Mouse (Mus musculus) heart, postnatal 0 days (tissue): Measurements from ENCODE around the gene Clpx. TPM values are rescaled to one million over a fixed set of nuclear protein-coding genes. Genes with fewer than 3 reads are reported as not detected.

Experiments
- ATAC-seq: fragments of 200-750 bp; cut with Nextera tagmentation; 2 replicates; pipeline ENCODE4 v1.8.0; 2017; ENCODE audit warnings: low read depth, moderate number of reproducible peaks, moderate library complexity; ENCODE audit not compliant: insufficient read depth
- DNase-seq: peaks from one replicate; pipeline ENCODE4 v3.0.0-alpha.2; 2016; ENCODE audit warnings: low spot score
- H3K27ac ChIP-seq: fragments of 300-500 bp; sonication (generic); 2 replicates; pipeline ENCODE4 v1.5.1; 2014; ENCODE audit warnings: low read depth, mild to moderate bottlenecking
- H3K27me3 ChIP-seq: fragments of 300-500 bp; sonication (generic); 2 replicates; pipeline ENCODE4 v1.6.1; 2014; ENCODE audit warnings: low read length, mixed read lengths; ENCODE audit not compliant: control insufficient read depth, insufficient read depth
- H3K36me3 ChIP-seq: fragments of 300-500 bp; sonication (generic); replicated peaks from 2 replicates; pipeline ENCODE4 v1.6.1; 2014; ENCODE audit warnings: low read length, mixed read lengths; ENCODE audit not compliant: control insufficient read depth, insufficient read depth
- H3K4me1 ChIP-seq: fragments of 300-500 bp; sonication (generic); 2 replicates; pipeline ENCODE4 v1.6.1; 2014; ENCODE audit warnings: antibody characterized with exemption; ENCODE audit not compliant: control insufficient read depth, insufficient read depth
- H3K4me2 ChIP-seq: fragments of 300-500 bp; sonication (generic); 2 replicates; pipeline ENCODE4 v1.6.1; 2014; ENCODE audit warnings: low read depth, mild to moderate bottlenecking, low read length, moderate library complexity
- H3K4me3 ChIP-seq: fragments of 300-500 bp; sonication (generic); 2 replicates; pipeline ENCODE4 v1.5.1; 2014; ENCODE audit warnings: low read depth, low read length
- H3K9ac ChIP-seq: fragments of 300-500 bp; sonication (generic); replicated peaks from 2 replicates; pipeline ENCODE4 v1.6.1; 2014; ENCODE audit warnings: low read depth, low read length, mixed read lengths
- H3K9me3 ChIP-seq: fragments of 300-500 bp; sonication (generic); replicated peaks from 2 replicates; pipeline ENCODE4 v1.6.1; 2016; ENCODE audit warnings: low read length; ENCODE audit not compliant: control insufficient read depth
- CTCF ChIP-seq: IDR thresholded peaks from 2 replicates; pipeline ENCODE4 v1.5.1; 2016; ENCODE audit warnings: antibody characterized with exemption, control low read depth, low read depth
- EP300 ChIP-seq: IDR thresholded peaks from 2 replicates; pipeline ENCODE4 v1.6.1; 2016; ENCODE audit warnings: antibody characterized with exemption, low read depth
- whole genome bisulfite sequencing: fragments of 180-500 bp; shearing (Covaris S2); extraction: QIAGEN DNeasy Blood & Tissue Kit; methylation state at CpG from one replicate; pipeline ENCODE4 v1.1.7; 2014; 5-methylcytosine and 5-hydroxymethylcytosine counted together
- polyA plus RNA-seq: library from polyadenylated mRNA; unstranded; fragments of >200 nt; fragmentation: Nextera tagmentation; extraction: Ambion mirVana; gene quantifications from 2 replicates; pipeline ENCODE4 v1.2.1, GENCODE M21; 2015
- total RNA-seq: library from RNA; depleted of rRNA; stranded (reverse); fragments of >200 nt; gene quantifications from 2 replicates; pipeline ENCODE4 v1.2.3, GENCODE M21; 2014; ENCODE audit warnings: low replicate concordance

Clpx gene
- total and polyA plus RNA-seq, 2 experiments from 2014 or later, result 37.4 to 68.3 TPM

DNA sequence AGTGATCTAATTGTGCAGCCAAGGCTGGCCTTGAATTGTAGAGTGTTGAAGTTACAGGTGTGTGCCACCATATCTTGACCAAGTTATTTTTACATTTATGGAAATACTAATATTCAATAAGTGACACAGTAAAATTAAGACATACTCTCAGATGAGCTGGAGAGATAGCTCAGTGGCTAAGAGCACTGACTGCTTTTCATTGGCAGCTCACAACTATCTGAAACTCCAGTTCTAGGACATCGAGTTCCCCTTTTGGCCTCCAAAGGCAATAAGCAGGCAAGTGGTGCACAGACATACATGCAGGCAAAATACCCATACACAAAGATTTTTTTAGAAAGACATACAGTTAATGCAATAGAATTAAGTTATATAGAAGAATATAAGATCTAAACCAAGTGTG is 19.8 kb downstream of the Clpx start:
- TF ChIP-seq EP300, result no peak
- TF ChIP-seq CTCF, result no peak
- 97% methylated on average over 1 of the region's 1 CpGs for WGBS
- no peak for DNase-seq
- no peaks in the 10 kb centered on the region for H3K9me3 ChIP-seq
- H3K9ac ChIP-seq, result no peak overlapping the region
- no peak overlapping the region for H3K4me2 ChIP-seq
- no peaks in the 10 kb centered on the region for H3K27me3 ChIP-seq
- no peak overlapping the region for H3K4me3 ChIP-seq
- no peak overlapping the region for H3K27ac ChIP-seq
- no peaks in the 10 kb centered on the region for H3K4me1 ChIP-seq
- peaks cover 64% of the 10 kb centered on the region for H3K36me3 ChIP-seq
- ATAC-seq, result no peak

DNA sequence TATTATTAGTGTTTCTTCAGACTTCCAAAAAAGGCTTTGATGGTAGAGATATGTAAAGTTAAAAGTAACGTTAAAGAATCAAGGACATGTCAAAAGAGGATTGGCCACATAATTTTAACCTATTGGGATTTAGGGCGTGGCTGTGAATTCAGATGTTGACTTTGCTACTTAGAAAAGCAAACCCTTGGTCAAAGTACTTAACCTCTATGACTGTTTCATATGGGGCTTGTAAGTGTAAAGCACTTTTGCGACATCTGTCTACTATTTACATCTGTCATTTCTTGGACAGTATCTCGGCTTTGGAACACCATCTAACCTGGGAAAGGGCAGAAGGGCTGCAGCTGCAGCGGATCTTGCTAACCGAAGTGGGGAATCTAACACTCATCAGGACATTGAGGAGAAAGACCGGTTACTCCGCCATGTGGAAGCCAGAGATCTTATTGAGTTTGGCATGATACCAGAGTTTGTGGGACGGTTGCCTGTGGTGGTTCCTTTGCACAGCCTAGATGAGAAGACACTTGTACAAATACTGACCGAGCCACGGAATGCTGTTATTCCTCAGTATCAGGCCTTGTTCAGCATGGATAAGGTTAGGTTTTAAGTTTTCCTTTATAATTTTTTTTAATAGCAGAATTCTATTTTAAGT is 28.3 kb downstream of the Clpx start:
- H3K9ac ChIP-seq, result no peak overlapping the region
- H3K4me1 ChIP-seq, result no peaks in the 10 kb centered on the region
- H3K27me3 ChIP-seq, result no peaks in the 10 kb centered on the region
- H3K4me3 ChIP-seq, result no peak overlapping the region
- TF ChIP-seq CTCF, result no peak
- no peak for TF ChIP-seq EP300
- H3K36me3 ChIP-seq, result peaks cover 83% of the 10 kb centered on the region
- H3K9me3 ChIP-seq, result no peaks in the 10 kb centered on the region
- no peak for DNase-seq
- H3K4me2 ChIP-seq, result no peak overlapping the region
- 80% methylated on average over 11 of the region's 11 CpGs for WGBS
- ATAC-seq, result no peak
- no peak overlapping the region for H3K27ac ChIP-seq

DNA sequence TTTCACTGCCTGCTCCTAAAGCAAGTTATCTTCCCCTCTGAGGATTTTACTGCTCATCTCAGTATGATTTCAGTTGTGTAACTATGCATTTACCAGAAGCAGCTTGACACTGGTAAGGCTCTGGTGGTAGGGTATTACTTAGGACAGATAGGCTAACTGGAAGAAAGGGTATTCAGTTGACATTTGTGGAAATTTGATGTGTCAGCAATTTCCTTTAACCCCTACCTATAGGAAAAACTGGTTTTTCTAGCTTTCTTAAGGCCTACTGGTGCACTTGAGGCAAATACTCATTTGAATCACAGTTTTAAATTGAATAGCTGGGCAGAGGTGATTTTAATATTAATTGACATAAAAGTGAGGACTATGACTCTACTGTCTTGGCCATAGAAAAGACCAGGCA is 31.9 kb downstream of the Clpx start:
- Histone ChIP-seq H3K4me2 (no peak overlapping the region), H3K9ac (no peak overlapping the region), H3K27ac (no peak overlapping the region), H3K9me3 (no peaks in the 10 kb centered on the region), H3K4me1 (no peaks in the 10 kb centered on the region), H3K4me3 (no peak overlapping the region), H3K36me3 (peaks cover 78% of the 10 kb centered on the region), H3K27me3 (no peaks in the 10 kb centered on the region)
- ATAC-seq (no peak), DNase-seq (no peak)
- TF ChIP-seq EP300 (no peak), CTCF (no peak)

DNA sequence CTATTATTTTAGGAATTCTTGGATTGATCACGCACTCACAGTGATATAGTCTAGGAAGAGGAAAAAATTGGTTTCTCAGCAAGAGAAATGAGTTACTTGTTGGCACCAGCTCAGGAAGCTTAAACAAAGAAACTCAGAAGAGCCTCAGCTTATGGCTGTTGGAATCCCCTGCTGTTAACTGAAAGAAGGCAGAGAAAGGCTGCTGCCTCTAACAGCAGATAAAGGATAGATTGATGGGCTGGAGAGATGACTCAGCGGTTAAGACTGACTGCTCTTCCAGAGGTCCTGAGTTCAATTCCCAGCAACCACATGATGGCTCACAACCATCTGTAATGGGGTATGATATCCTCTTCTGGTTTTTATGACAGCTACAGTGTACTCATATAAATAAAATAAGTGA is 33.3 kb downstream of the Clpx start:
- peaks cover 79% of the 10 kb centered on the region for H3K36me3 ChIP-seq
- H3K9ac ChIP-seq, result no peak overlapping the region
- H3K27me3 ChIP-seq, result no peaks in the 10 kb centered on the region
- no peak overlapping the region for H3K27ac ChIP-seq
- DNase-seq (no peak), ATAC-seq (no peak)
- TF ChIP-seq CTCF (no peak), EP300 (no peak)
- H3K9me3 ChIP-seq, result no peaks in the 10 kb centered on the region
- H3K4me3 ChIP-seq, result no peak overlapping the region
- WGBS, result 91% methylated on average over 2 of the region's 2 CpGs
- no peaks in the 10 kb centered on the region for H3K4me1 ChIP-seq
- no peak overlapping the region for H3K4me2 ChIP-seq

DNA sequence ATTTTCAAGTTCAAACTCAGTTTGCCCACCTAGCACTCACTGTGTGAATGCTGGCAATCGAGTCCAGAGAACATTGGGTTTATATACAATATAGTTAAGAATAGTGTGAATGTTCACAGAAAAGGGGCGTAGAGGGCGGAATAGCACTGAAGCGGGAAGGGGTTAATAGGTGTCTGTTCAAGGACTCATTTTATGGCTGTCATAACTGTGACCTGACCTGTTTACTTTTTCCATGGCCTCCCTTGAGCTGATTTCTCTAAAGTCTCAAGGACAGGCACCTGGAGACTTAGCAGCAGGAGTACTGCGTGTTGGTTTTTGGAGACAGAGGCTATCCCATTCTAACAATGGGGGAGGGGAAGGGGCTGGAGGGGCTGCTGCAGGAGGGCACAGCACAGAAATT is 39.9 kb downstream of the Clpx start:
- H3K4me3 ChIP-seq, result no peak overlapping the region
- H3K27me3 ChIP-seq, result no peaks in the 10 kb centered on the region
- ATAC-seq (no peak), DNase-seq (no peak)
- WGBS, result 91% methylated on average over 5 of the region's 5 CpGs
- no peak overlapping the region for H3K4me2 ChIP-seq
- H3K9ac ChIP-seq, result no peak overlapping the region
- TF ChIP-seq EP300, result no peak
- no peak for TF ChIP-seq CTCF
- no peaks in the 10 kb centered on the region for H3K9me3 ChIP-seq
- H3K27ac ChIP-seq, result no peak overlapping the region
- peaks cover 22% of the 10 kb centered on the region for H3K36me3 ChIP-seq
- H3K4me1 ChIP-seq, result no peaks in the 10 kb centered on the region

DNA sequence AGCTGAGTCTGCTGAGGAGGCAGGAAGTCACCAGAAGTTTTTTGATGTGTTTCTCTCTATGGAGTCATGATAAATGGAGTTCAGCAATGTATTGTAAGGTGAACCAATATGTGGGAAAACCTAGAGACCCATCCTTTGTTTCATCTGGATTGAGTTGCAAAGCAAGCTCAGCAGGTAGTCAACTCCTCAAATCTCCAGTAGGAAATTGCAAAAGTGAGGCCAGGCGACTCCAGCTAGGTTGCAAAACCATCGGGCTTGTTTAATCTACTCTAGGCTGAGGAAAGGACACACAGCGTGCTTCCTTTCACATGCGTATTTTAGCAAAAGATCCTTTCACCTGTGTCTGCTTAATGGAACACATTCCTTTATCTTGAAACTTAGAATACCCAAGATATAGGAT is 45.1 kb downstream of the Clpx start:
- WGBS, result 83% methylated on average over 4 of the region's 4 CpGs
- Histone ChIP-seq H3K27me3 (no peaks in the 10 kb centered on the region), H3K4me1 (no peaks in the 10 kb centered on the region), H3K27ac (no peak overlapping the region), H3K4me3 (no peak overlapping the region), H3K9me3 (peaks cover 8% of the 10 kb centered on the region), H3K9ac (no peak overlapping the region), H3K4me2 (no peak overlapping the region), H3K36me3 (no peaks in the 10 kb centered on the region)
- ATAC-seq, result no peak
- no peak for DNase-seq
- TF ChIP-seq CTCF (no peak), EP300 (no peak)
